Mouse (Mus musculus) lung, embryonic 14.5 days (tissue): ENCODE measurements around the gene Zbtb4. TPM values are rescaled to one million over a fixed set of nuclear protein-coding genes. Genes with fewer than 3 reads are reported as not detected.
A peak's percentile ranks its signal among the peaks of the same experiment; 100 is the strongest.
"Not testable (repeated sequence)": the region's sequence is repeated elsewhere in the genome, so short reads cannot be mapped to it uniquely, and the experiment has no call there.

Experiments used
- ATAC-seq: fragments of 200-750 bp; cut with Nextera tagmentation; 2 replicates; pipeline ENCODE4 v1.8.0; 2017; ENCODE audit warnings: mild to moderate bottlenecking, moderate TSS enrichment, moderate library complexity; ENCODE audit not compliant: insufficient read depth
- DNase-seq: peaks from one replicate; pipeline ENCODE4 v3.0.0-alpha.2; 2015
- H3K27ac ChIP-seq: fragments of 300-500 bp; sonication (generic); 2 replicates; pipeline ENCODE4 v1.5.1; 2014; ENCODE audit warnings: low read depth, mild to moderate bottlenecking, moderate library complexity
- H3K27me3 ChIP-seq: fragments of 300-500 bp; sonication (generic); 2 replicates; pipeline ENCODE4 v1.6.1; 2014; ENCODE audit warnings: low read length, control low read depth; ENCODE audit not compliant: insufficient read depth
- H3K36me3 ChIP-seq: fragments of 300-500 bp; sonication (generic); 2 replicates; pipeline ENCODE4 v1.6.1; 2014; ENCODE audit warnings: control low read depth; ENCODE audit not compliant: insufficient read depth
- H3K4me1 ChIP-seq: fragments of 300-500 bp; sonication (generic); 2 replicates; pipeline ENCODE4 v1.6.1; 2014; ENCODE audit warnings: antibody characterized with exemption, control low read depth; ENCODE audit not compliant: insufficient read depth
- H3K4me2 ChIP-seq: fragments of 300-500 bp; sonication (generic); 2 replicates; pipeline ENCODE4 v1.6.1; 2014; ENCODE audit warnings: mild to moderate bottlenecking
- H3K4me3 ChIP-seq: fragments of 300-500 bp; sonication (generic); 2 replicates; pipeline ENCODE4 v1.5.1; 2014; ENCODE audit warnings: low read depth, low read length
- H3K9ac ChIP-seq: fragments of 300-500 bp; sonication (generic); 2 replicates; pipeline ENCODE4 v1.6.1; 2014
- H3K9me3 ChIP-seq: fragments of 300-500 bp; sonication (generic); 2 replicates; pipeline ENCODE4 v1.6.1; 2016; ENCODE audit warnings: low read depth, low read length, control low read depth
- CTCF ChIP-seq: IDR thresholded peaks from 2 replicates; pipeline ENCODE4 v1.5.1; 2016; ENCODE audit warnings: antibody characterized with exemption, low read depth
- WGBS: fragments of 180-500 bp; shearing (Covaris S2); extraction: QIAGEN DNeasy Blood & Tissue Kit; methylation state at CpG from one replicate; pipeline ENCODE4 v1.1.7; 2014; 5-methylcytosine and 5-hydroxymethylcytosine counted together
- polyA plus RNA-seq: library from polyadenylated mRNA; unstranded; fragments of >200 nt; fragmentation: Nextera tagmentation; extraction: Ambion mirVana; gene quantifications from 2 replicates; pipeline ENCODE4 v1.2.1, GENCODE M21; 2014

The Zbtb4 gene
- polyA plus RNA-seq, 1 experiment from 2014 or later = 2.5 TPM

- ATAC-seq (no peak), DNase-seq (peak; percentile 27)
- WGBS = 29% methylated on average over 5 of the region's 5 CpGs
- Histone ChIP-seq H3K36me3 (no peaks in the 10 kb centered on the region), H3K9me3 (no peaks in the 10 kb centered on the region), H3K27ac (no peak overlapping the region), H3K4me2 (no peak overlapping the region), H3K27me3 (no peaks in the 10 kb centered on the region), H3K4me3 (no peak overlapping the region), H3K9ac (no peak overlapping the region), H3K4me1 (no peaks in the 10 kb centered on the region)
- no peak for TF ChIP-seq CTCF
Measured at GRCm38 (mm10) chr11:69725951-69726350, 39.8 kb upstream of the Zbtb4 start.

GRCm38 (mm10) chr11:69729063-69729462, 36.6 kb upstream of the Zbtb4 start:
- Histone ChIP-seq H3K4me2 (no peak overlapping the region), H3K27me3 (no peaks in the 10 kb centered on the region), H3K9ac (no peak overlapping the region), H3K27ac (no peak overlapping the region), H3K4me1 (no peaks in the 10 kb centered on the region), H3K4me3 (no peak overlapping the region), H3K9me3 (no peaks in the 10 kb centered on the region), H3K36me3 (peaks cover 10% of the 10 kb centered on the region)
- whole genome bisulfite sequencing = 19% methylated on average over 3 of the region's 3 CpGs
- peak; percentile 62 for TF ChIP-seq CTCF
- DNase-seq (peak; percentile 78), ATAC-seq (no peak)

GRCm38 (mm10) chr11:69731408-69731807, 34.3 kb upstream of the Zbtb4 start:
- H3K9ac ChIP-seq, H3K27ac ChIP-seq, H3K27me3 ChIP-seq, ATAC-seq, H3K4me2 ChIP-seq, H3K4me1 ChIP-seq, H3K9me3 ChIP-seq, H3K4me3 ChIP-seq: not testable (repeated sequence)
- 63% methylated on average over 3 of the region's 3 CpGs for WGBS
- peaks cover 34% of the 10 kb centered on the region for H3K36me3 ChIP-seq
- TF ChIP-seq CTCF = peak; percentile 28
- peak; percentile 20 for DNase-seq

GRCm38 (mm10) chr11:69751635-69752034, 14.1 kb upstream of the Zbtb4 start:
- H3K4me1 ChIP-seq = 0 out of 2 replicates have a peak, but pooled peaks cover 3% of the 10 kb centered on the region
- TF ChIP-seq CTCF = no peak
- WGBS = 58% methylated on average over 3 of the region's 3 CpGs
- H3K4me3 ChIP-seq = no peak overlapping the region
- no peak for ATAC-seq
- H3K27me3 ChIP-seq = no peaks in the 10 kb centered on the region
- H3K4me2 ChIP-seq = no peak overlapping the region
- no peak overlapping the region for H3K9ac ChIP-seq
- DNase-seq = no peak
- no peak overlapping the region for H3K27ac ChIP-seq
- peaks cover 21% of the 10 kb centered on the region for H3K36me3 ChIP-seq
- no peaks in the 10 kb centered on the region for H3K9me3 ChIP-seq

GRCm38 (mm10) chr11:69752686-69753085, 13.0 kb upstream of the Zbtb4 start:
- Histone ChIP-seq H3K9me3 (no peaks in the 10 kb centered on the region), H3K4me3 (no peak overlapping the region), H3K4me1 (peaks cover 8% of the 10 kb centered on the region), H3K27ac (peak overlapping the region; percentile 2; the same call in 1 of the 2 replicates), H3K36me3 (peaks cover 12% of the 10 kb centered on the region), H3K4me2 (no peak overlapping the region), H3K9ac (no peak overlapping the region), H3K27me3 (no peaks in the 10 kb centered on the region)
- DNase-seq = no peak
- no peak for TF ChIP-seq CTCF
- ATAC-seq = no peak

- H3K27ac ChIP-seq = no peak overlapping the region
- no peak overlapping the region for H3K9ac ChIP-seq
- 84% methylated on average over 5 of the region's 5 CpGs for WGBS
- no peak overlapping the region for H3K4me3 ChIP-seq
- no peaks in the 10 kb centered on the region for H3K27me3 ChIP-seq
- H3K4me2 ChIP-seq = no peak overlapping the region
- DNase-seq = no peak
- peaks cover 8% of the 10 kb centered on the region for H3K4me1 ChIP-seq
- no peak for ATAC-seq
- H3K36me3 ChIP-seq = 0 out of 2 replicates have a peak, but pooled peaks cover 7% of the 10 kb centered on the region
- H3K9me3 ChIP-seq = no peaks in the 10 kb centered on the region
- TF ChIP-seq CTCF = no peak
Measured at GRCm38 (mm10) chr11:69754233-69754632, 11.5 kb upstream of the Zbtb4 start.

- DNase-seq = peak; percentile 83
- WGBS = 40% methylated on average over 3 of the region's 3 CpGs
- Histone ChIP-seq H3K9ac (no peak overlapping the region), H3K27me3 (no peaks in the 10 kb centered on the region), H3K4me1 (peaks cover 10% of the 10 kb centered on the region), H3K4me2 (no peak overlapping the region; the same call in 1 of the 2 replicates), H3K9me3 (no peaks in the 10 kb centered on the region), H3K36me3 (0 out of 2 replicates have a peak, but pooled peaks cover 4% of the 10 kb centered on the region), H3K27ac (no peak overlapping the region), H3K4me3 (no peak overlapping the region)
- TF ChIP-seq CTCF = peak; percentile 63
- no peak for ATAC-seq
Measured at GRCm38 (mm10) chr11:69754701-69755100, 11.0 kb upstream of the Zbtb4 start.
